Mouse (Mus musculus) heart, postnatal 14 days (tissue): Measurements from ENCODE around the gene 4931414P19Rik. TPM values are rescaled to one million over a fixed set of nuclear protein-coding genes. Genes with fewer than 3 reads are reported as not detected.
"Not testable (repeated sequence)": the region's sequence is repeated elsewhere in the genome, so short reads cannot be mapped to it uniquely, and the experiment has no call there.

Source experiments
- DNase-seq, 2 experiments: peaks; one replicate each; pipeline ENCODE4 v3.0.0; 2021 to 2022
- intact Hi-C: fragments of 180-260 bp; cut with DNase I; formaldehyde crosslinking; loops from one replicate; pipeline ENCODE4 v1.15.1; 2025
- total RNA-seq, 2 experiments: library from RNA; stranded (reverse); gene quantifications; 2 replicates each; pipeline ENCODE4 v1.2.3; 2021

Gene 4931414P19Rik
- total RNA-seq, 2 experiments from 2014 or later = 5.0 to 6.0 TPM

DNA sequence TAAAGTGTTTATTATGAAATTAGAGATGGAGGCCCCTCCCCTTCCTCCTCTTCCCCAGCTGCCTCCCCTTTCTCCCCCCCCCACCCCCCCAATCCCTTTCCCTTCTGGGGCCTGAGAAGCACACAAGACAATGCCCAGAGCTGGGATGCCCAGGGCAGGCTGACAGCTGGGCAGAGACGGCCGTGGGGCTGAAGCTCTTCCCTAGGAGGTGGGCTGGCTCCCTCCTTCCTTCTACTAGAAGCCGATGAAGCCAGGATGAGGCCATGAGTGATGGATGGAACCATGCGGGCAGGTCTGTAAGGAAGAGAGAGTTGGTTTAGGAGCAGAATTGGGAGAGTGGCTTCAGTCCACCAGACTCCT is 25.4 kb upstream of the 4931414P19Rik start:
- DNase-seq = no peak
- intact Hi-C loops = no loop called here

DNA sequence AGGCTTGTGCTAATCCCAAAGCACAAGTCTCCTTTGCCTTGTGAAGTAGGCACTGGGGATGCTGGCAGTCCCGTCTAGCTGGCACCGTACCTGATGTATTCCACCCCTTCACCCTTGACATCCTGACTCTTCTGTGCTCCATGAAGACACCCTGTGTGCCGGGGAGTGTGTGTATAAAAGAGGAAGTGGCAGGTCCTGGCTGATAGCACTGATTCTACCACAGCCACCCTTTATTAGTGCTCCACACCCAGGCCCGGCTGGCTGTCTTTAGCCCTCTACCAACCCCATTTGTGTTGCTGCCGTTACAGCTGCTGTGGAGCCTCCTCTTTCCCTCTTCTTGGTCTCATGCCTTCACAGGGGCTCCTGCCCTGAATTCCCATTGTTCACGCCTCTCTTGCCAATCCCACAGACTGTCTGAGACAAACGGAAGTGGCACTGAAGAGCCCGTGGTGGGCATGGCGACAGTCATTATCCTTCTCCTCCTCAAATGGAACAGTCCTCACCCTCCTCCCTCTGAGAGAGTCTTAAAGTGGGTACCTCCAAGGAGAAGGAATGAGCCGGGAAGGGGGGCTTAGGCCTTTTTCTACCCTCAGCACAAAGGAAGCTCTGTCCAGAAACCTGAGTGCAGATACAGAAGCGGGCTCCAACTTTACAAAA is 24.9 kb upstream of the 4931414P19Rik start:
- DNase-seq = no peak
- intact Hi-C loops = no loop called here

DNA sequence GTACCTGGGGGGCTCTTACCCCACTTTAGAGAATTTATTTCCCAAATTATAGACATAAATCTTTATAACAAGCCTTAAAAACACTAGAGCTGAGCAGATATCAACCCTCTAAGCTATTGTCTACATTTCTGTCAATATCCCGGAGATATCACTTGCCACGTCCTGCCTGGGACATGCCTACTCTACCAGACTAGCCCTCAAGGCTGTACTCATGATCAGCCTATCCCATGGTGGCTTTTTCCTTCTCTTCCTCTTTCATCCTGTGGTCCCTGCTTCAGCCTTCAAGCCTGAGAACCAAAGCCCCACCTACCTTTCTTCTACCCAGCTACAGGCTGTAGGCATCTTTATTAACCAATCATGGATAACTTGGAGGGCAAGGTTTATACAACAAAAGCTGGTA is 24.0 kb upstream of the 4931414P19Rik start:
- intact Hi-C loops = no loop called here
- no peak for DNase-seq

DNA sequence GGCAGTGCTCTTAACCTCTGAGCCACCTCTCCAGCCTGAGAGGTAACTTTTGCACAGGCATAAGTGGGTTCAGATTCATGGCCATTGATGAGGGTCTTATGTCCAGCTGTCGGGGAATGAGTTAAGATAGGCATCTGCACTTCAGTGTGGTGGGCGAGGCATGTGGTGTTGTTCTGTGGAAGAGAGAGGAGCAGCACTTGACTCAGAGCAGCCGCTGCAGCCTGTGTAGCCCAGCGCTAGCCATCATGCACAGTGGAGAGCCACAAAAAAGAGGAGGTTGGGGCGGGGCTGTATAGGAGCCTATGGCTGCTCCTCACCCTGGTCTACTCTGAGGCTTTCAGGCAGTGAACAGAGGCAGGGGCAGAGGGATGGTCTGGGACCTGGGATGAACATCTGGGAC is 22.3 kb upstream of the 4931414P19Rik start:
- no peak for DNase-seq
- intact Hi-C loops = no loop called here

DNA sequence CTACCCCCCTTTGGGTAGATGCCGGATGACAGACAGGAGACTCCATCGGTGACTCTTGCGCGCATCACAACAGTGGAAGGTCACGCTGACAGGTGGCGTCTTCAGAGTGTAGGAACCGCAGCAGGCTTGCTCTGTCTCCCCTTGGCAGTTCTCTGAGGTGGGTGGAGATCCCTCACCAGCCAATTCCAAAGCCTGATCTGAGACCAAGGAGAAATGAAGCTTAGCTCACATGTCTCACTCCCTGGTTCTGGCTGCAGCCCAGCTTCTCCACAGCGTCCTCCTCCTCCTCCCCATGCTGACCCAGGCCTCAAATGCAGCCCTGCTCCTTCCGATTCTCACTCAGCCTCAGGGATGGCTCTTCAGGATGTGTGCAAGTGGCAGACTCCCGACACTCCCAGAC is 19.2 kb upstream of the 4931414P19Rik start:
- intact Hi-C loops = no loop called here
- no peak for DNase-seq

DNA sequence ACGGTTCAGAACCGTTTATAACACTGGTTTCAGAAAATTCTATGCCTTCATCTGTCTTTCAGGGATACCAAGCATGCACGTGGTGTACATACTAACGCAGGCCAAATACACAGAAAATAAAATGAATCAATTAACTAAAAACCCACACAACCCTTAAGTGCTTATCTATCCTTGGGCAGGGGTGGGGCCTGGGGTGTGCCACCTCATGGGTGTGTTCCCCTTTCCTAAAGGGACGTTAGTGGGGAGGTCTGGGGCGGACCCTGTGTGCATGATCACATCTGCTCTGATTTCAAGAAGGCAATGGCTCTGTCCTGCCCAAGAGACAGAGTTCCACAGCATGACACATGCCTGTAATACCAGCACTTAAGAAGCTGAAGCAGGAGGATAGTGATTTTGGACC is 17.5 kb upstream of the 4931414P19Rik start:
- intact Hi-C loops = no loop called here
- no peak for DNase-seq

DNA sequence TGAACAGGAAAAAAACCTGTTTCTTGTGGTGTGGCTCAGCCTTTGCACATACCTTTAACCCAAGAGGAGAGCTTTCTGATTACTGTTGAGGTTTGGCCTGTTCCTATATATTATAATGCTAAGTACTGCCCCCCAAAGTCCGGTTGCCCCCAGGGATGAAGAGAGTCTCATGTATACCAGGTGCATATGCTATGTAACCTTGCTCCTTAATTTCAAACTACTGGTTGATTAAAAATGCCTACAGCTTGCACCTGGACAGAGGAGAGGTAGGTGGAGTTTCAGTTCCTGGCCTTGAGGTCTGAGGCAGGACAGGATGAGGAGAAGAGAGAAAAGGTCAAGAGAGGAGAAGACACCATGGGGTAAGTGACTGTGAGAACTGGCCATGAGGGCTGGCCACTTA is 15.3 kb upstream of the 4931414P19Rik start, which contains the start of gene Psmb11:
Gene Psmb11, plus strand, starts transcription at position 301 of the 400 bp plus-strand sequence.
- intact Hi-C loops = no loop called here
- no peak for DNase-seq

DNA sequence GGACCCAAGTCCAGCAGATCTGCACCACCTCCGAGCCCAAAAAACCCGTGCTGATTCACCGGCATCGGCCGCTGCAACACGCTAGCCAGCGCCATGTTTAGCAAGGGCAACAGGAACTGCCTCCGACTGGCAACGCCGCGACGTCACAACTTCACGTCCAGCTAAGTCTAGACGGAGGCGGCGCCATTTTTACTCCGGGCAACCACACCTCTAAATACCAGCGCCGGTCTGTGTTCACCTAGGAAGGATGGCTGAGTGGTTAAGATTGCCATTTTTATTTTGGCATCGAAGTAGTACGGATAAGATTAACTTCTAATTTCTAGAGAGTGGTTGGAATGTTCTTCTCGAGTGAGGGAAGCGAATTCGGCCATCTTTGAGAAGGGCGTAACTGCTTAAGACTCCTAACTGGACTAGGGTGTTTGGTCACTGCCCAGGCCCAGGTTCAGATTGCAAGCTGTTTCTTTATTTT is 12.1 kb upstream of the 4931414P19Rik start, which contains the start of gene Psmb5:
Gene Psmb5, minus strand, starts transcription at position 126 of the 469 bp plus-strand sequence.
- intact Hi-C loops = no loop called here
- DNase-seq = peak; percentile 86 to 87

DNA sequence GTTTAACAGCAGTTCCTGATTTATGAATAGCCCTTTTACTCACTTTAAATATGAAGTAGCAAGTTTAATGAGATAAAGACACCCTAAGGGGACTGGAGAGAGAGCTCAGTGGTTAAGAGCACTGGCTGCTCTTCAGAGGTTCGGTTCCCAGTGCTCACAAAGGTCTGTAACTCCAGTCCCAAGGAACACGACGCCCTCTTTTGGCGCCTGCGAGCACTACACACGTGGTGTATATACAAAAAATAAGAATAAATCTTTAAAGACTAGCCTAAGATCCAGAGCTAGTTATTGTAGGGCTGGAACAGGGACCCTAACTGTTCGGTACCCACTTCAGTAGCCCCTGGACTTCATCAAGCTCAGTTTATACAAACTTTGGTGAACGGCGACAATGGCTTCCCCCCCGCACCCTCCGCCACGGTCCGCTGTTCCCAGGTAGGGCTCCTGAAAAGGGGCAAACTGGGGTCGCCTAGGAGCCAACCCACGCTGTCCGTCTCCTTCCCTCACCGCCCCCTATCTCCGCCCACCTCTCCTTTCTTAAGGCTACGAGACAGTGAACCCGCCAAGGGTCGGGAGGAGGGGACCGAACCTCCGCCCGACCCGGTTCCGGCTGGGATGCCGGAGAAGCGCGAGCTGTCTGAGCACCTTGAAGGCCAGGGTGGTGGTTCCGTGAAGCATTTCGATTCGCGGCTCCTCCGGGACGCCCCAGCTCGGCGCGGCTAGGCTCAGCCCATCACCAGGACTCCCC is 11.5 kb upstream of the 4931414P19Rik start:
- intact Hi-C loops = no loop called here
- no peak for DNase-seq

DNA sequence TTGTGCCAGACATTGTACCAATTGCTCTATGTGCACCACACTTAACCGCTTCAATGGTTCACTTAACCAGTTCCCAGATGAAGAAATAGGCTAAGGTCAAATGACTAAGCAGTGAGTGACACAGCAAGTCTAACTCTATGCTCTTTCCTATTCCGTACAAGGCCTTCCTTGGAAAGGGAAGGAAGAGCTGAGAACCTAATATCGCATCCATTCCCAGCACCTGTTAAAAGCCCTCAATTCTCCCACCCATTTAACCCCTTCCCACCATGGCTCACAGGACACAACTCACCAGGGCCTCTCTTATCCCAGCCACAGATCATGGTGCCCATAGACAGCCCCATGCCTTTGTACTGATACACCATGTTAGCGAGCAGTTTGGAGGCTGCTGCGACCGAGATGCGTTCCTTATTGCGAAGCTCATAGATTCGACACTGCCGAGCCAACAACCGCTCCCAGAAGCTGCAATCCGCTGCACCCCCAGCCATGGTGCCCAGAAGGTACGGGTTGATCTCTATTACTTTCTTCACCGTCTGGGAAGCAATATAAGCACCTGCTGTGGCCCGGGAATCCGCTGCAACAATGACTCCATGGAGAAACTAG is 10.5 kb upstream of the 4931414P19Rik start:
- intact Hi-C loops = no loop called here
- no peak for DNase-seq

DNA sequence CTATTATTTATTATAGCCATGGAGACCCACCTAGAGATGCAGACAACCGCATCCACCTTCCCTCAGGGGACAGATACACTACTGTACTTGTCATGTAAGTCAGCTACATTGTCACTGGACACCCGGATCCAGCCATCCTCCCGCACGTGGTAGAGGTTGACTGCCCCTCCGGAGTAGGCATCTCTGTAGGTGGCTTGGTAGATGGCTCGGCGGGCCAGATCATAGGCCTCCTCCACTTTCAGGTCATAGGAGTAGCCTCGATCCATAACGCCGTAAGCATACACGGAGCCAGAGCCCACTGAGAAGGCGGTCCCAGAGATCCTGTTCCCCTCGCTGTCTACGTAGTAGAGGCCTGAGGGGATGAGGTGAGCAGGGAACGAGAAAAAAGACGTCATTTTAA is 8.3 kb upstream of the 4931414P19Rik start:
- intact Hi-C loops, DNase-seq: not testable (repeated sequence)

DNA sequence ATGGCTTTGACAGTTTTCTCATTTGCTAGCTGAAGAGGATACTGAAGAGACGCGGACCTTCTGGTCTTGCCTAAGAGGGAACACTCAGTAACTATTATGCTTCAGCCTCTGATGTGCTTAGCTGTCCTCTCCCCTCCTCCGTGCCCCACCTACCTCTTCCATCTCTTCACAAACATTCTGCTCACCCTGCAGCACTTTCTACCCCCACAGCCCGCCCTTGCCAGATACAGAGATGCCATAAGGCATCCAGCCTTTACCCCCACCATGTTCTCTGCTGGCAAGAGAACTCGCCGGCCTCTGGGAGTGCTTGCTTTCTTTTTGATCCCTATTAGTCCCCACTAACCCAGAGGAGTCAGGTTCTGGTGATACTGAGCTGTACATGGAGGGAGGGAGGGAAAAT is 4.9 kb upstream of the 4931414P19Rik start:
- intact Hi-C loops = no loop called here
- DNase-seq = no peak

DNA sequence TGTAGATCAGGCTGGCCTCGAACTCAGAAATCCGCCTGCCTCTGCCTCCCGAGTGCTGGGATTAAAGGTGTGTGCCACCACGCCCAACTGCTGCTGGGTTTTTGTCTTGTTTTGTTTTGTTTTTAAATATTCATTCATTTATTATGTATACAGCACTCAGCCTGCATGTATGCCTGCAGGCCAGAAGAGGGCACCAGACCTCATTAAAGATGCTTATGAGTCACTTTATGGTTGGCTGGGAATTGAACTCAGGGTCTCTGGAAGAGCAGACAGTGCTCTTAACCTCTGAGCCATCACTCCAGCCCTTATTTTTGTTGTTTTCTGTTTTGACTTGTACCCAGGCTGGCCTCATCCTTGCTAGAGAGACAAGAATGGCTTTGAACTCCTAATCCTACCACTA is 4.2 kb upstream of the 4931414P19Rik start:
- intact Hi-C loops = loop anchor here (5.0 kb wide), 1 partner anchor 32 kb away; the partner anchor contains the start of genes Cdh24 and Gm17606
- DNase-seq = peak in 1 of 2 experiments; percentile 37

DNA sequence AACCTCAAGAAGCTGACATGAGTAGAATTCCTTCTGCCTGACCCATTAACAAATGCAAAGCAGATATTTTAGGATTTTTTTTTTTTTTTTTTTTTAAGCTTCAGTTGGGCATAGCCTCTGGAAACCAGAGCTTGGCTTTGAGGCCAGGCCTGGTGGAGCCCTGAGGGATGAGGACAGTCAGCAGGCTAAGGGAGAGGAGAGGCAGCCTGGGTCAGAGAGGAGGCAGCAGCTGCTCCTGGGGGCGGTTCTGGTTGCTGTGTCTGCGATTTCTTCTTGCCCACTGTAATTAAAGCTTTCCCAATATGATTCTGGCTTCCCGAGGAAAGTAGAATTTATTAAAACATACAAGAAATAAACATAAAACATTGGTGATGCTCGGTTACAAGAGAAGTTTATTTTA is 3.5 kb upstream of the 4931414P19Rik start:
- intact Hi-C loops = loop anchor here (5.0 kb wide), 1 partner anchor 33 kb away; the partner anchor contains the start of genes Cdh24 and Gm17606
- no peak for DNase-seq

DNA sequence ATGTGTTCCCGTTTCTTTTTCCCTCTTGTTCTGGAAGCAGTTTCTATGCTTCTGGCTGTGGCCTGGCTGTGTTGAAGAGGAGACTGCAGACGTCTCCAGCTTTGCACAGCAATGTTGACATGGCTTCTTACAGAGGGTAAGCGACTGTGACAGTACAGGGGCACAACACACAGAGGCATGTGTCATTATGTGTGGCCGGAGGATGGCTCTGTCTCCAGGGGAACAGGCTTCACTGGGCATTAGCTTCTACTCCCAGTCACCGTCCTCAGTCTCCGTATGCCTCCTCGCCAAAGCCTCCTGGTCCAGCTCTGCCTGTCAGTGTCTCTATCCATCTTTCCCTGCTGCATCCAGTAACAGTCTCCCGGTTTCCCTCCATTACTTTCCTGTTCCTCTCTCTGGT is 1.4 kb upstream of the 4931414P19Rik start:
- intact Hi-C loops = loop anchor here (5.0 kb wide), 1 partner anchor 35 kb away; the partner anchor contains the start of genes Cdh24 and Gm17606
- DNase-seq = no peak

DNA sequence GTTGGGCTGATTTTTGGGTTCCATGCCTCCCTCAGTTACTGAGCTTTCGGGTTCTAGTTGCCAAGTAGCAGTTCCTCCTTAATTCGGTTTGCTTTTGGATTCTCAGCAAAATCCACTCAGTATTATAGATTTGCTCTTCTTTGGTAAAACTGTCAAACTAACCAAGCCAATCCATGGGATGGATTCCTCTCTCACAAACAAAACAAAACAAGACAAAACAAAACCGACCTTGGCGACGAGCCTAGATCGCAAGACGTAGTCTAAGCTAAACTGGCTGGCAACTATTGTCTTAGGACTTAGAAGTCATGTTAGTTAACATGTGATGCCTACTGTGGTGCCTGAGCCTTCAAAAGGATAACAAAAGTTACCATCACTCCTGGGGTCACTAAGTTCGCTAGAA is 2.1 kb downstream of the 4931414P19Rik start:
- no peak for DNase-seq
- intact Hi-C loops = no loop called here

DNA sequence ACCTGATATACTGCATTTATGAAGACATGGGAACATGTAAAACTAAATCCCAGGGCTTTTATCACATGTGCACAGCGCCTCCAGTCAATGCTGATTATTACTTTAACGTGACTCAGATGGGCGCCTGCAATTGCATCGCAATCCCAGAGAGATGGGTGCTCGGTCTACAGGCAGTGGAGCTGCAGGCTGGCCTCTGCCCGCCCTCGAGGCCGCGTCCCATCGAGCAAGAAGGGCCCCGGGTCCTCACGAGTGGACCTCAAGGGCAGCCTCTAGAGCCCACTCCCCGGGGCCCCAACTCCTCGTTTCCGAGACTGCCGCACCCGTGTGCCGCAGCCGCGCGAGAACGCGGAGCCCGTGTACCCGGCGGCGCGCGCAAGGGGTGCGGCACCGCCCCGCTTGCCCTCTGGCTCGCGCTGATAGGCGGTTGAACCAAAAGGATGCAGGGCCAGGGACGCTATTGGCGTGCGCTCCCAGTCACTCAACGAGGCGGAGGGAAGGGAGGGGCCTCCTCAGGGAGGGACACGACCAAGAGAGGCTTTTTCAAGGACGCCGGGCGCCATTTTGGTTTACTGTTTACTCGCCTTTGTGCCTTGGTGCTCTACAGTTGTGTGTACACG is 2.6 kb downstream of the 4931414P19Rik start:
- intact Hi-C loops = no loop called here

DNA sequence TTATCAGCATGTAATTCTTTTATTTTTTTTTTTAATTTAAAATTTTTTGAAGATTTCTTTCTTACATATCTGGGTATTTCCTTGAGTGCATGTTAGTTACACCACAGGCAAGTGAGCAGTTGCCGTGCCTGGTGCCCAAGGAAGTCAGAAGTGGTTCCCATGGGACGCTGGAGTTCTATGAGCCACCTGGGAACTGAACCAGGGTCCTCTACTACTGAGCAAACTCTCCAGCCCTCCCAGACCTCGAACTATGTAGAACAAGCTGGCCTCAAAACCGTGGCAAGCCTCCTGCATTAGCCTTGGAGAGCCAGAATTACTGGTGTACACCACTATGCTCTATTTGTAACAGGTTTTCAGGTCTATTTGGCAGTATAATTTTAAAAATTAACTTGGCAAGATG is 3.2 kb downstream of the 4931414P19Rik start:
- intact Hi-C loops = no loop called here
- DNase-seq = peak in 1 of 2 experiments; percentile 25

More for the DNA sequence above, 2.6 kb downstream of the 4931414P19Rik start:
- peak; percentile 94 to 97 for DNase-seq

DNA sequence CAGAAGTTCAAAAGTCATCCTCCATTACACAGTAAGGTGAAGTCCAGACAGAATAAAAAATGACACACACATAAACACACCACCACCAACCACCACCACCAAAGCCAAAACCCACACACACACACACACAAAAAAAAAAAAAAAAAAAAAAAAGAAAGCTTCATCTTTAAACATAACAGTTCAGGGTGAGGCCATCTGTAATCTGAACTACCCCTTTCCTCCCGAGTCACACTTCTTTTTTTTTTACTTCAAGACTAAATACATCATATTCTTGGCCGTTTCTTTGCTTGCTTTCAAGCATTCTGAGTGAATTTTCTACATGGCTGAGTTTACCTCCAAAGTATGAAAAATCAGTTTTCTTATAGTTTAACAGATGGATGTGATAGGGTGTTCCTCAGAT is 4.2 kb downstream of the 4931414P19Rik start:
- intact Hi-C loops = no loop called here
- DNase-seq = no peak

DNA sequence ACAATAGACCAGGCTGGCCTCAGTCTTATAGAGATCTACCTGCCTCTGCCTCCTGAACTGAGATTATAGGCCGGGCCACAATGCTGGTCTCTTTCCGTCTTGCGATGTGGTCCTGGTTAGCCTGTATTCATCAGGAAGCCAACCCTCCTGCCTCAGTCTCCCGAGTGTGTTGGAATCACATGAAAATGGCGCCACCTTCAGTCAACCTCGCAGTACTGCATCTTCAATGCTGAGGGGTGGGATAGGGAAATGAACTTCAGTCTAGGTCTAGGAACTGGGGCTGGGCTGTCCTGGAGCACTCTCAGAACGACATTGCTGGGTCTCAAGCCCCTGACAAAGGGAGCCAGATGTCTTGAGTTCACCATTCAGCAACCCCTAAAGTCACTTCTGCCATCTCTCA is 8.7 kb downstream of the 4931414P19Rik start:
- intact Hi-C loops = no loop called here

More for the DNA sequence above, 8.7 kb downstream of the 4931414P19Rik start:
- DNase-seq = no peak
